Mouse (Mus musculus) intestine, embryonic 16.5 days (tissue): Measurements from ENCODE around the gene Tspan8. TPM values are rescaled to one million over a fixed set of nuclear protein-coding genes. Genes with fewer than 3 reads are reported as not detected.
A peak's percentile ranks its signal among the peaks of the same experiment; 100 is the strongest.

Experiments used
- ATAC-seq: fragments of 200-750 bp; cut with Nextera tagmentation; 2 replicates; pipeline ENCODE4 v1.8.0; 2017; ENCODE audit warnings: moderate TSS enrichment, moderate library complexity
- H3K27ac ChIP-seq: fragments of 300-500 bp; sonication (generic); 2 replicates; pipeline ENCODE4 v1.5.1; 2014; ENCODE audit warnings: mild to moderate bottlenecking, low read length
- H3K27me3 ChIP-seq: fragments of 300-500 bp; sonication (generic); replicated peaks from 2 replicates; pipeline ENCODE4 v1.6.1; 2014; ENCODE audit warnings: low read length, control low read depth, mixed read lengths; ENCODE audit not compliant: control insufficient read depth, insufficient read depth
- H3K36me3 ChIP-seq: fragments of 300-500 bp; sonication (generic); 2 replicates; pipeline ENCODE4 v1.6.1; 2014; ENCODE audit warnings: low read length, control low read depth; ENCODE audit not compliant: control insufficient read depth, insufficient read depth
- H3K4me1 ChIP-seq: fragments of 300-500 bp; sonication (generic); 2 replicates; pipeline ENCODE4 v1.6.1; 2014; ENCODE audit warnings: low read length, control low read depth, mixed read lengths; ENCODE audit not compliant: control insufficient read depth, insufficient read depth
- H3K4me2 ChIP-seq: fragments of 300-500 bp; sonication (generic); 2 replicates; pipeline ENCODE4 v1.6.1; 2014; ENCODE audit warnings: low read depth, low read length, control low read depth
- H3K4me3 ChIP-seq: fragments of 300-500 bp; sonication (generic); 2 replicates; pipeline ENCODE4 v1.5.1; 2014; ENCODE audit warnings: mild to moderate bottlenecking, low read length
- H3K9ac ChIP-seq: fragments of 300-500 bp; sonication (generic); 2 replicates; pipeline ENCODE4 v1.6.1; 2014; ENCODE audit warnings: low read depth, low read length
- H3K9me3 ChIP-seq: fragments of 300-500 bp; sonication (generic); 2 replicates; pipeline ENCODE4 v1.6.1; 2016; ENCODE audit warnings: low read length, control low read depth; ENCODE audit not compliant: control insufficient read depth
- WGBS: fragments of 180-500 bp; shearing (Covaris S2); extraction: QIAGEN DNeasy Blood & Tissue Kit; methylation state at CpG from one replicate; pipeline ENCODE4 v1.1.7; 2014; 5-methylcytosine and 5-hydroxymethylcytosine counted together
- polyA plus RNA-seq: library from polyadenylated mRNA; unstranded; fragments of >200 nt; fragmentation: Nextera tagmentation; extraction: Ambion mirVana; gene quantifications from 2 replicates; pipeline ENCODE4 v1.2.1, GENCODE M21; 2015

Tspan8 gene
- polyA plus RNA-seq, 1 experiment from 2014 or later: 235 TPM

- H3K4me2 ChIP-seq: no peak overlapping the region
- H3K9ac ChIP-seq: no peak overlapping the region
- no peaks in the 10 kb centered on the region for H3K27me3 ChIP-seq
- no peaks in the 10 kb centered on the region for H3K36me3 ChIP-seq
- WGBS: 65% methylated on average over 4 of the region's 4 CpGs
- H3K4me3 ChIP-seq: no peak overlapping the region
- no peak overlapping the region for H3K27ac ChIP-seq
- H3K4me1 ChIP-seq: no peaks in the 10 kb centered on the region
- H3K9me3 ChIP-seq: no peaks in the 10 kb centered on the region
- ATAC-seq: no peak
Measured at GRCm38 (mm10) chr10:115891924-115892323, 75.3 kb downstream of the Tspan8 start.

- H3K9me3 ChIP-seq: no peaks in the 10 kb centered on the region
- H3K4me2 ChIP-seq: no peak overlapping the region
- H3K4me3 ChIP-seq: no peak overlapping the region
- ATAC-seq: no peak
- H3K9ac ChIP-seq: no peak overlapping the region
- no peaks in the 10 kb centered on the region for H3K27me3 ChIP-seq
- H3K36me3 ChIP-seq: no peaks in the 10 kb centered on the region
- no peaks in the 10 kb centered on the region for H3K4me1 ChIP-seq
- H3K27ac ChIP-seq: no peak overlapping the region
- WGBS: 66% methylated on average over 6 of the region's 6 CpGs
Measured at GRCm38 (mm10) chr10:115892973-115893372, 76.3 kb downstream of the Tspan8 start.

GRCm38 (mm10) chr10:115894045-115894444, 77.4 kb downstream of the Tspan8 start:
- Histone ChIP-seq H3K4me3 (no peak overlapping the region), H3K4me2 (no peak overlapping the region), H3K4me1 (no peaks in the 10 kb centered on the region), H3K27me3 (no peaks in the 10 kb centered on the region), H3K9ac (no peak overlapping the region), H3K27ac (no peak overlapping the region), H3K9me3 (no peaks in the 10 kb centered on the region), H3K36me3 (no peaks in the 10 kb centered on the region)
- ATAC-seq: peak; percentile 40; the same call in 1 of the 2 replicates
- WGBS: 45% methylated on average over 5 of the region's 5 CpGs

- no peak overlapping the region for H3K4me3 ChIP-seq
- no peak for ATAC-seq
- H3K9me3 ChIP-seq: no peaks in the 10 kb centered on the region
Measured at GRCm38 (mm10) chr10:115896764-115897163, 80.1 kb downstream of the Tspan8 start.

GRCm38 (mm10) chr10:115897235-115897634, 80.6 kb downstream of the Tspan8 start:
- H3K4me2 ChIP-seq: no peak overlapping the region
- H3K4me3 ChIP-seq: no peak overlapping the region
- H3K27ac ChIP-seq: no peak overlapping the region
- no peaks in the 10 kb centered on the region for H3K4me1 ChIP-seq
- no peaks in the 10 kb centered on the region for H3K36me3 ChIP-seq
- WGBS: 73% methylated on average over 7 of the region's 7 CpGs
- no peaks in the 10 kb centered on the region for H3K9me3 ChIP-seq
- H3K27me3 ChIP-seq: no peaks in the 10 kb centered on the region
- ATAC-seq: no peak
- no peak overlapping the region for H3K9ac ChIP-seq

More at GRCm38 (mm10) chr10:115896764-115897163, 80.1 kb downstream of the Tspan8 start:
- Histone ChIP-seq H3K27ac (no peak overlapping the region), H3K27me3 (no peaks in the 10 kb centered on the region), H3K4me2 (no peak overlapping the region), H3K4me1 (no peaks in the 10 kb centered on the region), H3K9ac (no peak overlapping the region), H3K36me3 (no peaks in the 10 kb centered on the region)

Other genes starting within 250 kb of the Tspan8 start
- gene A930009A15Rik, start 246.8 kb upstream of the Tspan8 start, polyA plus RNA-seq: not detected in 2 replicates
- gene Lgr5, start 229.1 kb upstream of the Tspan8 start, polyA plus RNA-seq: 4.1 and 5.0 TPM in 2 replicates
- gene Ptprr, start 201.4 kb downstream of the Tspan8 start, polyA plus RNA-seq: 3.7 and 4.1 TPM in 2 replicates